Mouse (Mus musculus): ENCODE measurements around the gene Ube2o.

The Ube2o gene

GRCm38 (mm10) chr11:116534154-116534865, 46.9 kb downstream of the Ube2o start:
- Histone ChIP-seq H3K4me1 (replicated peaks; ENCODE audit: low read depth, low read length) (peaks cover 81% of the 10 kb centered on the region), H3K4me3 (replicated peaks; ENCODE audit: low read length) (peak overlapping the region; percentile 83), H3K27me3 (ENCODE audit: insufficient read depth, low read length) (peaks cover 59% of the 10 kb centered on the region), H3K9me3 (ENCODE audit: low read length) (no peaks in the 10 kb centered on the region), H3K36me3 (ENCODE audit: insufficient read depth, low read length) (peaks cover 25% of the 10 kb centered on the region)
- TF ChIP-seq NANOG (IDR thresholded peaks at IDR 0.05; ENCODE audit: borderline replicate concordance, low read length): no peak
- TF ChIP-seq POU5F1 (IDR thresholded peaks at IDR 0.05; ENCODE audit: borderline replicate concordance, low read length): no peak
- peak; percentile 63 for TF ChIP-seq CTCF (conservative IDR thresholded peaks at IDR 0.05; ENCODE audit: low read length)

GRCm38 (mm10) chr11:116533341-116534153, 47.7 kb downstream of the Ube2o start:
- peaks cover 81% of the 10 kb centered on the region for H3K4me1 ChIP-seq (replicated peaks; ENCODE audit: low read depth, low read length)
- H3K36me3 ChIP-seq (ENCODE audit: insufficient read depth, low read length): peaks cover 17% of the 10 kb centered on the region
- H3K27me3 ChIP-seq (ENCODE audit: insufficient read depth, low read length): peaks cover 67% of the 10 kb centered on the region
- H3K4me3 ChIP-seq (replicated peaks; ENCODE audit: low read length): peak overlapping the region; percentile 83
- no peaks in the 10 kb centered on the region for H3K9me3 ChIP-seq (ENCODE audit: low read length)
- no peak for TF ChIP-seq POU5F1 (IDR thresholded peaks at IDR 0.05; ENCODE audit: borderline replicate concordance, low read length)
- no peak for TF ChIP-seq CTCF (conservative IDR thresholded peaks at IDR 0.05; ENCODE audit: low read length)
- TF ChIP-seq NANOG (IDR thresholded peaks at IDR 0.05; ENCODE audit: borderline replicate concordance, low read length): no peak

- TF ChIP-seq POU5F1 (IDR thresholded peaks at IDR 0.05; ENCODE audit: borderline replicate concordance, low read length): no peak
- no peak for TF ChIP-seq NANOG (IDR thresholded peaks at IDR 0.05; ENCODE audit: borderline replicate concordance, low read length)
- peaks cover 10% of the 10 kb centered on the region for H3K36me3 ChIP-seq (ENCODE audit: insufficient read depth, low read length)
- peaks cover 72% of the 10 kb centered on the region for H3K27me3 ChIP-seq (ENCODE audit: insufficient read depth, low read length)
- no peaks in the 10 kb centered on the region for H3K9me3 ChIP-seq (ENCODE audit: low read length)
- peaks cover 79% of the 10 kb centered on the region for H3K4me1 ChIP-seq (replicated peaks; ENCODE audit: low read depth, low read length)
- peak overlapping the region; percentile 83 for H3K4me3 ChIP-seq (replicated peaks; ENCODE audit: low read length)
Measured at GRCm38 (mm10) chr11:116532810-116533338, 48.4 kb downstream of the Ube2o start.

- TF ChIP-seq NANOG (IDR thresholded peaks at IDR 0.05; ENCODE audit: borderline replicate concordance, low read length) (no peak), CTCF (conservative IDR thresholded peaks at IDR 0.05; ENCODE audit: low read length) (no peak), POU5F1 (IDR thresholded peaks at IDR 0.05; ENCODE audit: borderline replicate concordance, low read length) (no peak)
- Histone ChIP-seq H3K9me3 (ENCODE audit: low read length) (no peaks in the 10 kb centered on the region), H3K27me3 (ENCODE audit: insufficient read depth, low read length) (peaks cover 77% of the 10 kb centered on the region), H3K4me3 (replicated peaks; ENCODE audit: low read length) (peak overlapping the region; percentile 83), H3K36me3 (ENCODE audit: insufficient read depth, low read length) (peaks cover 5% of the 10 kb centered on the region), H3K4me1 (replicated peaks; ENCODE audit: low read depth, low read length) (peaks cover 73% of the 10 kb centered on the region)
Measured at GRCm38 (mm10) chr11:116532262-116532809, 48.9 kb downstream of the Ube2o start.

GRCm38 (mm10) chr11:116531371-116532191, 49.7 kb downstream of the Ube2o start:
- no peaks in the 10 kb centered on the region for H3K36me3 ChIP-seq (ENCODE audit: insufficient read depth, low read length)
- TF ChIP-seq CTCF (conservative IDR thresholded peaks at IDR 0.05; ENCODE audit: low read length) (no peak), NANOG (IDR thresholded peaks at IDR 0.05; ENCODE audit: borderline replicate concordance, low read length) (no peak), POU5F1 (IDR thresholded peaks at IDR 0.05; ENCODE audit: borderline replicate concordance, low read length) (no peak)
- H3K4me3 ChIP-seq (replicated peaks; ENCODE audit: low read length): peak overlapping the region; percentile 83
- no peaks in the 10 kb centered on the region for H3K9me3 ChIP-seq (ENCODE audit: low read length)
- H3K27me3 ChIP-seq (ENCODE audit: insufficient read depth, low read length): peaks cover 85% of the 10 kb centered on the region
- H3K4me1 ChIP-seq (replicated peaks; ENCODE audit: low read depth, low read length): peaks cover 66% of the 10 kb centered on the region

- TF ChIP-seq POU5F1 (IDR thresholded peaks at IDR 0.05; ENCODE audit: borderline replicate concordance, low read length): no peak
- TF ChIP-seq NANOG (IDR thresholded peaks at IDR 0.05; ENCODE audit: borderline replicate concordance, low read length): no peak
- TF ChIP-seq CTCF (conservative IDR thresholded peaks at IDR 0.05; ENCODE audit: low read length): no peak
Measured at GRCm38 (mm10) chr11:116530187-116531147, 50.8 kb downstream of the Ube2o start, which contains the start of gene Sphk1. Sphk1 (plus strand) TSS chr11:116530925.

More at GRCm38 (mm10) chr11:116530187-116531147, 50.8 kb downstream of the Ube2o start, which contains the start of gene Sphk1:
- H3K9me3 ChIP-seq (ENCODE audit: low read length): no peaks in the 10 kb centered on the region
- peaks cover 91% of the 10 kb centered on the region for H3K27me3 ChIP-seq (ENCODE audit: insufficient read depth, low read length)
- H3K4me1 ChIP-seq (replicated peaks; ENCODE audit: low read depth, low read length): peaks cover 55% of the 10 kb centered on the region
- no peaks in the 10 kb centered on the region for H3K36me3 ChIP-seq (ENCODE audit: insufficient read depth, low read length)
- H3K4me3 ChIP-seq (replicated peaks; ENCODE audit: low read length): peak within 1 kb of the TSS; percentile 83

Data from E14TG2a.4 (cell line).